Mouse (Mus musculus) hindbrain, embryonic 14.5 days (tissue): ENCODE data around the gene Anapc11. TPM values are rescaled to one million over a fixed set of nuclear protein-coding genes. Genes with fewer than 3 reads are reported as not detected.

Source experiments
- ATAC-seq: fragments of 200-750 bp; cut with Nextera tagmentation; 2 replicates; pipeline ENCODE4 v1.8.0; 2017; ENCODE audit warnings: moderate number of reproducible peaks, mild to moderate bottlenecking, moderate TSS enrichment, moderate library complexity; ENCODE audit not compliant: low FRiP score
- DNase-seq: peaks from one replicate; pipeline ENCODE4 v3.0.0-alpha.2; 2015; ENCODE audit warnings: low spot score
- H3K27ac ChIP-seq: fragments of 300-500 bp; sonication (generic); 2 replicates; pipeline ENCODE4 v1.5.1; 2014; ENCODE audit warnings: mild to moderate bottlenecking, moderate library complexity
- H3K27me3 ChIP-seq: fragments of 300-500 bp; sonication (generic); 2 replicates; pipeline ENCODE4 v1.6.1; 2014; ENCODE audit warnings: mild to moderate bottlenecking, low read length, mixed read lengths; ENCODE audit not compliant: control insufficient read depth, insufficient read depth
- H3K36me3 ChIP-seq: fragments of 300-500 bp; sonication (generic); replicated peaks from 2 replicates; pipeline ENCODE4 v1.6.1; 2014; ENCODE audit not compliant: control insufficient read depth, insufficient read depth
- H3K4me1 ChIP-seq: fragments of 300-500 bp; sonication (generic); replicated peaks from 2 replicates; pipeline ENCODE4 v1.6.1; 2014; ENCODE audit warnings: antibody characterized with exemption, low read length, mixed read lengths; ENCODE audit not compliant: control insufficient read depth, insufficient read depth
- H3K4me2 ChIP-seq: fragments of 300-500 bp; sonication (generic); replicated peaks from 2 replicates; pipeline ENCODE4 v1.6.1; 2014; ENCODE audit warnings: mild to moderate bottlenecking, moderate library complexity
- H3K4me3 ChIP-seq: fragments of 300-500 bp; sonication (generic); replicated peaks from 2 replicates; pipeline ENCODE4 v1.5.1; 2014; ENCODE audit warnings: mild to moderate bottlenecking, low read length
- H3K9ac ChIP-seq: fragments of 300-500 bp; sonication (generic); 2 replicates; pipeline ENCODE4 v1.6.1; 2014
- H3K9me3 ChIP-seq: fragments of 300-500 bp; sonication (generic); 2 replicates; pipeline ENCODE4 v1.6.1; 2016; ENCODE audit warnings: low read length; ENCODE audit not compliant: control insufficient read depth
- WGBS: fragments of 180-500 bp; shearing (Covaris S2); extraction: QIAGEN DNeasy Blood & Tissue Kit; methylation state at CpG from one replicate; pipeline ENCODE4 v1.1.7; 2014; 5-methylcytosine and 5-hydroxymethylcytosine counted together
- polyA plus RNA-seq: library from polyadenylated mRNA; unstranded; fragments of >200 nt; fragmentation: Nextera tagmentation; extraction: Ambion mirVana; gene quantifications from 2 replicates; pipeline ENCODE4 v1.2.1, GENCODE M21; 2014

The Anapc11 gene
- polyA plus RNA-seq, 1 experiment from 2014 or later = 229 TPM

DNA sequence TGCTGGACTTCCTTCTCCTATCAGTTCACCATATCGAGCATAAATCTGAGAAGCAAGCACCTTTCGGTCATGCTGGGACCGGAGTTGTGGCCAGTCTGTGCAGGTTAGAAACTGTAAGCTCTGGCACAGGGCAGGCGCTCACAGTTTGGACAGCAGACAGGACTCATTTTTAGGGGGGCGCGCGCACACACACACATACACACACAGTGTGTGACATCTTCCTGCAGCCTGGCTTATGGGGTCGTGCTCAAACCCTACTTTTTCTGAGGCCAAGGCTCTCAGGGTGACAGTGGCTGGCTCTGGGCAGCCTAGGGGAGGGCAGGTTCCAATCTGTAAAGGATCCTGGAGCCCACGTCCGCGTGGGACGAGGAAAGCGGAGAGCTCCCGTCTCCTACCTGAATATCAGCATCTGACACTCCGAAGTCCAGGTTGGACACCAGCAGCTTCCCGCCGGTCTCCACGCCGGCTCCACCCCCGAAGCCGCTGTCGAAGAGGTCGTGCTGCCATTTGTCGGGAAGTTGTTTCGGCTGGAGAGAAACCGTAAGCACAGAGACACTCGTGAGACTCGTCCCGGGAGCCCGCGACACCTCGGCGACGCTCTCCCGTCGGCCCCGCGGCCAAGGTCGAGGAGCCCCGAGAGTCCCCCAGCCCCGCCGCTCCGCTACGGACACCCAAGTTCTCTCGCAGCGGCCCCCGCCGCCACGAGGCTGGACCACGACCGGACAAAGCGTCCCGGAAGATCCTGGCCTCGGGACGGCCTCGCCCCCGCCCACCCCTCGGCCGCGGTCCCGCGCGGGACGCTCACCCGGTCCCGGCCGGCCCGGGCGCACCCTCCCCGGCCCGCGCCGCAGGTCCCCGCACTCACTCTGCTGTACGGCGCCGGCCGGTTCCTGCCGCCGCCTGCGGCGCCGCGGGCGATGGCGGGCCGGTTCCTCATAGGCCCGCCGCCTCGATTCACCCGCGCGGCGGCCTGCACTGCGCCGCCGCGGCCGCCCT is 683 bp upstream of the Anapc11 start:
- Histone ChIP-seq H3K4me1 (peaks cover 21% of the 10 kb centered on the region), H3K36me3 (peaks cover 68% of the 10 kb centered on the region), H3K9me3 (no peaks in the 10 kb centered on the region), H3K27ac (peak overlapping the region; percentile 91), H3K4me2 (peak overlapping the region; percentile 88), H3K27me3 (no peaks in the 10 kb centered on the region), H3K4me3 (peak overlapping the region; percentile 96), H3K9ac (peak overlapping the region; percentile 98)
- ATAC-seq (peak; percentile 57; the same call in 1 of the 2 replicates), DNase-seq (no peak)
- 5% methylated on average over 95 of the region's 99 CpGs for WGBS

DNA sequence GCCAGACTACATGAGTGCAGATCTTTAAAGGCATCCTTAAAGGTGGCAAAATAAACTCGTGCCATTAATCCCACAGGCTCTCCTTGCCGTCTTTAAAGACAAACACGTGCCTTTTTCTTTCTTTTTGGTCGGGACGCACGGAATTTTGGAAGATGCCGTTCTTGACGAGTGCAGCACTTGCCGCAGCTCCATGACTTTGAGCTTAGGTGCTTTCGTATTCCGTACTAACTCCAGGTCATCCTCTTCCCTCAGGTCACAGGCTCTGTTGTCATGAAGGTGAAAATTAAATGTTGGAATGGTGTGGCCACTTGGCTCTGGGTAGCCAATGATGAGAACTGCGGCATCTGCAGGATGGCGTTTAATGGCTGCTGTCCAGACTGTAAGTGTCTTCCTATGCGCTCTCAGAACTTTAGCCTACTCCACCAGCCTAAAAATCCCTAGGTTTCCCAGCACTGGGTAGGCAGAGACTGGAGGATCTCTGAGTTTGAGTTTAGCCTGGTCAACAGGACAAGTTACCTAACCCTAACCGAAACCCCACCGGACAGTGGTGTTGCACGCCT is 849 bp downstream of the Anapc11 start:
- peak overlapping the region; percentile 98 for H3K9ac ChIP-seq
- no peak for ATAC-seq
- DNase-seq = no peak
- H3K27me3 ChIP-seq = no peaks in the 10 kb centered on the region
- peak overlapping the region; percentile 96 for H3K4me3 ChIP-seq
- peaks cover 67% of the 10 kb centered on the region for H3K36me3 ChIP-seq
- WGBS = 50% methylated on average over 17 of the region's 17 CpGs
- H3K4me1 ChIP-seq = peaks cover 21% of the 10 kb centered on the region
- peak overlapping the region; percentile 91 for H3K27ac ChIP-seq
- H3K4me2 ChIP-seq = peak overlapping the region; percentile 88
- H3K9me3 ChIP-seq = no peaks in the 10 kb centered on the region

DNA sequence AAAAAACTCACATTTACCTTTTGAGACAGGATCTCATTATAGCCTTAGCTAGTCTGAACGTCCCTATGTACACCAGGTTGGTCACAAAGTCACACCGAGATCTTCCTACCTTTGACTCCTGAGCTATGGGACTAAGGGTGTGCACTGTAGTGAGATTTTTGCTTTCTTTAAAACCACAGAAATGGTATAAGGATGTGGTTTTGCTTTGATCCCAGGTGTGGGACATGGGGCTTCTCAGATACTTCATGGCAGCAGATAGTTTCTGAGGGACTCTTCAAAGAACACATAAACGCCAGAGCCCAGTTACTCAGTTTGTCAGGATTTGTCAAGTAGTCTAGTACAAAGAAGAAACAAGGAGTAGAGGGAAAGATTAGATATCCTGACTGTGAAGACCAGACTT is 2.5 kb downstream of the Anapc11 start:
- no peak for DNase-seq
- H3K4me3 ChIP-seq = no peak overlapping the region
- 97% methylated on average over 3 of the region's 3 CpGs for WGBS
- H3K9ac ChIP-seq = no peak overlapping the region
- H3K36me3 ChIP-seq = peaks cover 67% of the 10 kb centered on the region
- ATAC-seq = no peak
- peaks cover 21% of the 10 kb centered on the region for H3K4me1 ChIP-seq
- H3K27me3 ChIP-seq = no peaks in the 10 kb centered on the region
- no peak overlapping the region for H3K4me2 ChIP-seq
- no peaks in the 10 kb centered on the region for H3K9me3 ChIP-seq
- H3K27ac ChIP-seq = no peak overlapping the region

DNA sequence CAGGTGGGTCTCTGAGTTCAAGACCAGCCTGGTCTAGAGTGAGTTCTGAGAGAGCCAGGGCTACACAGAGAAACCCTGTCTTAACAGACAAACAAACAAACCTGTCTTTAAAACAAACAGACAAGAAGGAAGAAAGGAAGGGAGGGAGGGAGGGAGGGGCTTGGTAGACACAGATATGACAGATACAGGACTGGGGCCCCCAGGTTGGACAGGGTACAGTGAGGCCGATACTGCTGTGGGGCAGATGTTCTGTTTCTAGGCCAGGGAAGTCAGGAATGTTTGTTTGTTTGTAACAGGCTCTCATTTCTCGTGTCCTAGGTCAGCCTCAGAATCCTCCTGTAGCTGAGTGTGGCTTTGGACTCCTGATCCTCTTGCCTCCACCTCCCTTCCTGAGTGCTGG is 5.3 kb downstream of the Anapc11 start:
- Histone ChIP-seq H3K36me3 (peaks cover 70% of the 10 kb centered on the region), H3K27ac (no peak overlapping the region), H3K4me3 (no peak overlapping the region), H3K4me1 (peaks cover 8% of the 10 kb centered on the region), H3K9me3 (no peaks in the 10 kb centered on the region), H3K4me2 (no peak overlapping the region), H3K27me3 (no peaks in the 10 kb centered on the region), H3K9ac (no peak overlapping the region)
- ATAC-seq = no peak
- 88% methylated on average over 2 of the region's 2 CpGs for WGBS
- DNase-seq = no peak

DNA sequence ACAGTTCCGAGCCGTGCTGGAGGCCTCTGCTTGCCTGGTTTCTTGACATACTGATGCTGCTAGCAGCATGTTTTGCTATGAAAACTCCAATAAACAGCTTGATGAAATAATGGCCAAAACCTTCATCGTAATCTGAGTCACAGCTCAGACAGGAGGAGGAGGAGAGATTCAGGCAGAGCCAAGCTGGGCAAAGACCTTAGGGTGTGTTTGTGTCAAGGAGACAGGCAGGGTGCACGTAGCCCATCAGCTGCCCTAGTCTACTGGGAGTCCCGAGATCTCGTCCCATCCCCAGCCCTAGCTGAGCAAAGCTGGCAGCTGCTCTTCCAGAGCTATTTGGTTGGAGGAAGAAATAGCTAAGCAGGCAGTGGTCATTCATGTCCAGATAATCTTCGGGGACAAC is 7.4 kb downstream of the Anapc11 start:
- Histone ChIP-seq H3K36me3 (peaks cover 79% of the 10 kb centered on the region), H3K9me3 (no peaks in the 10 kb centered on the region)
- WGBS = 91% methylated on average over 7 of the region's 7 CpGs

DNA sequence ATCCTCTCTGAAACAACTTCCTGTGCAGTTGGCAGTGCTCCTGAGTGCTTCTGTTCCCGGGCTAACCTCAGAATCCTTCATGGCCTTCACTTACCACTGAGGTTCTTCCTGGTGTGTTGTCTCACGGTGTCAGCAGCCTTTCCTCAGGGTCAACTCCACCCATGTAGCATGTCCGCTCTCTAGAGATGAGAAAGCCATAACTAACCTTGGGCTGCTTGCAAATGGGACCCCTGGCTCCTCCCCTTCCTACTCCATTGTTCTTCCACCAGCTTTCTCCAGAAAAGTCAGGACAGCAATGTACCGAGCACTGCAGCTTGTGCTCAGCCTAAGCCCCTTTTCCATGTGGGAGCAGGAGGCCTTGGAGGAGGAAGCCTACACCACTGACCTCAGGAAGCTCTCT is 8.5 kb downstream of the Anapc11 start:
- ATAC-seq (no peak), DNase-seq (no peak)
- Histone ChIP-seq H3K4me2 (no peak overlapping the region), H3K9me3 (no peaks in the 10 kb centered on the region), H3K27me3 (0 out of 2 replicates have a peak, but pooled peaks cover 6% of the 10 kb centered on the region), H3K27ac (no peak overlapping the region), H3K4me1 (no peaks in the 10 kb centered on the region; the same call in 1 of the 2 replicates), H3K4me3 (no peak overlapping the region), H3K36me3 (peaks cover 81% of the 10 kb centered on the region), H3K9ac (no peak overlapping the region)
- WGBS = 66% methylated on average over 4 of the region's 4 CpGs

More for the DNA sequence above, 7.4 kb downstream of the Anapc11 start:
- Histone ChIP-seq H3K4me2 (no peak overlapping the region), H3K27me3 (0 out of 2 replicates have a peak, but pooled peaks cover 6% of the 10 kb centered on the region), H3K4me3 (no peak overlapping the region), H3K27ac (no peak overlapping the region), H3K9ac (no peak overlapping the region), H3K4me1 (no peaks in the 10 kb centered on the region; the same call in 1 of the 2 replicates)
- ATAC-seq = no peak
- no peak for DNase-seq

DNA sequence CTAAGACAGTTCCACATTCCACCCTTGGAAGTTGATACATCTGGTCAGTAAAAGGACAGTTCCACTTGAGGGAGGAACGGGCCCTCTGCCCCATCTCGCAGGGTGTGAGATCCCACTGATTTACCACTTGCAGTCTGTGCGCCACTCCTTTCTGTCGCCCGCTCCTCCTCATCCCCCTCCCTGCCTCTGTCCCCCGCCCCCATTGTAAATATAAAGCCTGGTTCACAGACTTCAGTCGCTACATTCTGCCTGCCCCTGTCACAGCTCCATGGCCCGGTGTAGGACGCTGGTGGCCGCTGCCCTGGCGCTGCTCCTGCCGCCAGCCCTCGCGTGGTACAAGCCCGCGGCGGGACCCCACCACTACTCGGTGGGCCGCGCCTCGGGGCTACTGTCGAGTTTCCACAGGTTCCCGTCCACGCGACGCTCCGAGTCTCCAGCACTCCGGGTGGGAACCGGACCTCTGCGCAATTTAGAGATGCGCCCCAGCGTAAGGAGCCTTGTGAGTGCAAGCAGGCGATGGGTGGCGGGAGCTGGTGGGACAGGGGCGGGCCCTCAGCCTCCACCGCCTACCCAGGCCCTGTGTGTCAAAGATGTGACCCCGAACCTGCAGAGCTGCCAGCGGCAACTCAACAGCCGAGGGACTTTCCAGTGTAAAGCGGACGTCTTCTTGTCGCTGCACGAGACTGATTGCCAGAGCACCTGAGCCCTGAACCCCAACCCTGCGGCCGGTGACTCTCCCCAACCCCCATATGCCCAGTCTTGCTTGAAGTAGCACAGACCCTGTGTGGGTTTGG is 10.2 kb downstream of the Anapc11 start, which contains the start of gene Npb:
Npb (plus strand) TSS at position 237 of the 794 bp plus-strand sequence.
- ATAC-seq (no peak), DNase-seq (no peak)
- Histone ChIP-seq H3K27me3 (0 out of 2 replicates have a peak, but pooled peaks cover 6% of the 10 kb centered on the region), H3K36me3 (peaks cover 81% of the 10 kb centered on the region), H3K27ac (no peak within 1 kb of the TSS), H3K4me1 (no peaks in the 10 kb centered on the region; the same call in 1 of the 2 replicates), H3K4me2 (peak within 1 kb of the TSS; percentile 38), H3K9ac (peak within 1 kb of the TSS; percentile 16; the same call in 1 of the 2 replicates), H3K4me3 (0 out of 2 replicates have a peak within 1 kb of the TSS, but pooled peaks have one; percentile 5), H3K9me3 (no peaks in the 10 kb centered on the region)
- WGBS = 7% methylated on average over 45 of the region's 45 CpGs

DNA sequence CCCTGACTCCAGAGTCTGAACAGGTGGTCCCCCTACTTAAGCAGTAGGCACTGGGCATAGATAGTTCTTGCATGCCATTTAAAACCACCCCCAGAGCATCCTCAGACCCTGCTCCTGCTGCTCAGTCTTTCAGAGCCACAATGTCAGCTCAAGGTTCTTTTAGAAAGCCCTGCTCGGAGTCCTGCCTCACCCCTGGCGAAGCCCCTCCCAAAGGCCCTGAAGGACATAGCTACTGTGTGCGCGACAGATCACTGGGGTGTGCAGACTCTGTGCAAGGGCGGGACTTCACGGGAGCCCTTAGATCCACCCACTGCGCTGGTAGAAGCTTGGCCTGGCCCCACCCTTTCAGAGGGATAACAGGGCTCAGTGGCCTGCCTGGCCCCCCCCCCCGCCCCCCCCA is 11.0 kb downstream of the Anapc11 start:
- H3K9ac ChIP-seq = no peak overlapping the region
- ATAC-seq = no peak

More for the DNA sequence above, 11.0 kb downstream of the Anapc11 start:
- no peak overlapping the region for H3K4me2 ChIP-seq
- H3K27ac ChIP-seq = no peak overlapping the region
- WGBS = 30% methylated on average over 8 of the region's 8 CpGs
- H3K4me3 ChIP-seq = no peak overlapping the region
- H3K4me1 ChIP-seq = no peaks in the 10 kb centered on the region; the same call in 1 of the 2 replicates
- peaks cover 81% of the 10 kb centered on the region for H3K36me3 ChIP-seq
- 0 out of 2 replicates have a peak, but pooled peaks cover 6% of the 10 kb centered on the region for H3K27me3 ChIP-seq
- no peaks in the 10 kb centered on the region for H3K9me3 ChIP-seq
- no peak for DNase-seq
